Mouse (Mus musculus): ENCODE data around the gene Cdc73. TPM values are rescaled to one million over a fixed set of nuclear protein-coding genes. Genes with fewer than 3 reads are reported as not detected.

The Cdc73 gene
- polyA plus RNA-seq, 1 experiment from 2014 or later: 27.3 TPM

DNA sequence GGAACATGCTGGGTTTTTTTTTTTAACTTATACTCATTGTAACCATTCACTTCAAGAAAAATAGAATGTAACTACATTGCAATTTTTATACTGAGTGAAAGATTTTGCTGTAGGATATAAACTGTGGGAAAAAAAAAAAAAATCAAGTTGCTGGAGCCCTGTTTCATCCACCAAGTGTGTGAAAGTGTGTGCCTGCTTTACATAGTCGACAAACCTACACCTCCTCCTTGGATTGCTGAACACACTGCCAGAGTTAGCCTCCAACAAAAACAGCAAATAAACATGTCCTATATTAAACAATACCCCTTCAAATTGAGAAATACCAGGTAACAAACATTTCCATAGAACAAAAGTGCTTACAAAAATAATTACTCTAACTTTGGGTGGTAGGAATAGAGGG, 70.3 kb downstream of the Cdc73 start:
- no peak overlapping the region for H3K4me2 ChIP-seq (ENCODE audit: low read depth, low read length)
- H3K4me3 ChIP-seq (ENCODE audit: low read depth, low read length): no peak overlapping the region
- H3K9ac ChIP-seq (replicated peaks; ENCODE audit: low read length): no peak overlapping the region
- no peak overlapping the region for H3K27ac ChIP-seq (replicated peaks; ENCODE audit: low read depth, low read length)
- no peaks in the 10 kb centered on the region for H3K9me3 ChIP-seq (replicated peaks; ENCODE audit: control insufficient read depth, low read length)
- no peaks in the 10 kb centered on the region for H3K36me3 ChIP-seq (replicated peaks; ENCODE audit: control insufficient read depth, insufficient read depth, low read depth, low read length)
- no peak for DNase-seq (ENCODE audit: low spot score)
- no peaks in the 10 kb centered on the region for H3K4me1 ChIP-seq (ENCODE audit: control insufficient read depth, insufficient read depth, low read length)
- ATAC-seq (replicated peaks; ENCODE audit: insufficient number of reproducible peaks, low FRiP score, low TSS enrichment, low read depth): no peak
- WGBS: 85% methylated on average over 1 of the region's 1 CpGs
- H3K27me3 ChIP-seq (ENCODE audit: control insufficient read depth, insufficient read depth, low read length): no peaks in the 10 kb centered on the region

DNA sequence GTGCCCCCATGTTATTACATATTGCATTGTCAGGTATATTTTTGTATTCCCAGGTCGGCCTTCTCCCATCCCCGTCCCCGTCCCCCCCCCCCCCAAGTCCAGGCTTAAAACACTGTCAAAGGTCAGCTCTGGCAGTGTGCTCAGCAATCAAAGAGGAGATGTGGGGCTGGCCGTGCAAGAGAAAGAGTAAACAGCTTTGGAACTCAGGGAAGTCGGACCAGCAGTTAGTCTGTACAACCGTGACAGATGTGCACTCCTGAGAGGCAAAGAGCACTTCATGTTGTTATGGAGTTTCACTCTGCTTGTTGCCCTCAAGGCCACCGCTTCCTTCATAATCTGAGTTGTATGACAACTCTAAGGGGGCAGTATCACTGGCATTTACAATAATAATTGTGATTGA, 71.4 kb downstream of the Cdc73 start:
- Histone ChIP-seq H3K27ac (replicated peaks; ENCODE audit: low read depth, low read length) (no peak overlapping the region), H3K27me3 (ENCODE audit: control insufficient read depth, insufficient read depth, low read length) (no peaks in the 10 kb centered on the region), H3K4me2 (ENCODE audit: low read depth, low read length) (no peak overlapping the region), H3K4me3 (ENCODE audit: low read depth, low read length) (no peak overlapping the region), H3K9me3 (replicated peaks; ENCODE audit: control insufficient read depth, low read length) (no peaks in the 10 kb centered on the region), H3K36me3 (replicated peaks; ENCODE audit: control insufficient read depth, insufficient read depth, low read depth, low read length) (peaks cover under 1% of the 10 kb centered on the region), H3K4me1 (ENCODE audit: control insufficient read depth, insufficient read depth, low read length) (no peaks in the 10 kb centered on the region), H3K9ac (replicated peaks; ENCODE audit: low read length) (no peak overlapping the region)
- ATAC-seq (replicated peaks; ENCODE audit: insufficient number of reproducible peaks, low FRiP score, low TSS enrichment, low read depth): no peak
- DNase-seq (ENCODE audit: low spot score): no peak
- 54% methylated on average over 7 of the region's 7 CpGs for WGBS

DNA sequence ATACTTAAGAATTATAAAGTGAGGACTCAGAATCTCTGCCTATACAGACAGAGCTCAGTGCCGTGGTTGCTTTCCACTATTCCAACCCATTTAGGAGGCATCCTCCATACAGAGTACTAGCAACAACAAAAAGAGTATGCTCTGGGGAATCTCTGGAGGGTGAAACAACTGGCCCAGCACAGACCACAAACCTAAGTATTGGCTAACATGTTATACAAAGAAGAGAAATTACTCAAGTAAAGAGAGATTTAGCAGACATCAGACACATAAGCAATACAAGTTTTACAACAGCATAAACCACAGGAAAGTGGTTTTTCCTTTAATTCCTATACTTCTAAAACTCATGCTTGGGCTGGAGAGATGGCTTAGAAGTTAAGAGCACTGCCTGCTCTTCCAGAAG, 80.1 kb downstream of the Cdc73 start:
- DNase-seq (ENCODE audit: low spot score) (no peak), ATAC-seq (replicated peaks; ENCODE audit: insufficient number of reproducible peaks, low FRiP score, low TSS enrichment, low read depth) (no peak)
- Histone ChIP-seq H3K4me3 (ENCODE audit: low read depth, low read length) (no peak overlapping the region), H3K36me3 (replicated peaks; ENCODE audit: control insufficient read depth, insufficient read depth, low read depth, low read length) (peaks cover 4% of the 10 kb centered on the region), H3K27me3 (ENCODE audit: control insufficient read depth, insufficient read depth, low read length) (no peaks in the 10 kb centered on the region), H3K27ac (replicated peaks; ENCODE audit: low read depth, low read length) (no peak overlapping the region), H3K9ac (replicated peaks; ENCODE audit: low read length) (no peak overlapping the region), H3K4me1 (ENCODE audit: control insufficient read depth, insufficient read depth, low read length) (no peaks in the 10 kb centered on the region), H3K4me2 (ENCODE audit: low read depth, low read length) (no peak overlapping the region), H3K9me3 (replicated peaks; ENCODE audit: control insufficient read depth, low read length) (no peaks in the 10 kb centered on the region)
- WGBS: 94% methylated on average over 1 of the region's 1 CpGs

DNA sequence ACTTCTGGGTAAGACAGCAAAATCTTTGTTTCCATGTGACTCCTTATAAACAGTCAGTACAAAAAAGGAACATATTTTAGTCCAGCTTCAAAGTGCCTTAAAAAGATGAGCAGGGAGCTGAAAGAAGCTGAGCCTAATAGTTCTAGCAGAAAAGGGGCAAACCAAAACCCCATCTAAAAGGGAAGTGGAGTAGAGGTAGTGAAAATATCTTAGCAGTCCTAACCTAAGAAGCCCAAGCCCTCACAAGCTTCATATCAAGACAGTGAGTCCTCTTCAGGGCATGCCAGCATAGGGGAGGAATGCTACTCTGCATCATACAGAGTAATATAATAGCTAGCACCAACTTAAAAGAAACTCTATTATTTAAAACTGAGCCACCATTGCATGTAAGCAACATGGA, 80.8 kb downstream of the Cdc73 start:
- H3K27me3 ChIP-seq (ENCODE audit: control insufficient read depth, insufficient read depth, low read length): no peaks in the 10 kb centered on the region
- H3K4me2 ChIP-seq (ENCODE audit: low read depth, low read length): no peak overlapping the region
- no peaks in the 10 kb centered on the region for H3K9me3 ChIP-seq (replicated peaks; ENCODE audit: control insufficient read depth, low read length)
- ATAC-seq (replicated peaks; ENCODE audit: insufficient number of reproducible peaks, low FRiP score, low TSS enrichment, low read depth) (no peak), DNase-seq (ENCODE audit: low spot score) (no peak)
- H3K36me3 ChIP-seq (replicated peaks; ENCODE audit: control insufficient read depth, insufficient read depth, low read depth, low read length): peaks cover 4% of the 10 kb centered on the region
- no peak overlapping the region for H3K9ac ChIP-seq (replicated peaks; ENCODE audit: low read length)
- H3K27ac ChIP-seq (replicated peaks; ENCODE audit: low read depth, low read length): no peak overlapping the region
- H3K4me3 ChIP-seq (ENCODE audit: low read depth, low read length): no peak overlapping the region
- no peaks in the 10 kb centered on the region for H3K4me1 ChIP-seq (ENCODE audit: control insufficient read depth, insufficient read depth, low read length)

DNA sequence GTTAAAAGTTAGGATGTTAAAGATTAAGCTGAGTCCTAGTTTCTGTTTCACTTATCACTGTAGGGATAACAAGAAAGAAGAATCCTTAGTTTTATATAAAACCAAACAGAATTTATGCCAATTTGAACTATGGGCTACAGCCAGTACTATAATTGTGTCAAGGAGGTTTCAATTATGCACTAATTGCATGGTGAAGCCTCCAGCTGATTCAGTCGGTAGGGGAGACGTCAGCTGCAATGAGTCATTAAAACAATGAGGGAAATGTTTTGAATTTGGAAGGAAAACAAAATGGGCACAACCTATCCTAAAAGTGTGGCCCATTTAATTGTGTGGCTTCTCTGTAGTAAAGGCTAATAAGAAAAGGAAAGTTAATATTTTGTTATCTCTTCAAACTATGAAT, 82.9 kb downstream of the Cdc73 start:
- no peaks in the 10 kb centered on the region for H3K9me3 ChIP-seq (replicated peaks; ENCODE audit: control insufficient read depth, low read length)
- no peak overlapping the region for H3K9ac ChIP-seq (replicated peaks; ENCODE audit: low read length)
- H3K27ac ChIP-seq (replicated peaks; ENCODE audit: low read depth, low read length): no peak overlapping the region
- DNase-seq (ENCODE audit: low spot score) (peak; percentile 6), ATAC-seq (replicated peaks; ENCODE audit: insufficient number of reproducible peaks, low FRiP score, low TSS enrichment, low read depth) (no peak)
- no peak overlapping the region for H3K4me2 ChIP-seq (ENCODE audit: low read depth, low read length)
- WGBS: 16% methylated on average over 2 of the region's 2 CpGs
- H3K27me3 ChIP-seq (ENCODE audit: control insufficient read depth, insufficient read depth, low read length): no peaks in the 10 kb centered on the region
- no peaks in the 10 kb centered on the region; the same call in 1 of the 2 replicates for H3K36me3 ChIP-seq (replicated peaks; ENCODE audit: control insufficient read depth, insufficient read depth, low read depth, low read length)
- H3K4me1 ChIP-seq (ENCODE audit: control insufficient read depth, insufficient read depth, low read length): no peaks in the 10 kb centered on the region
- no peak overlapping the region for H3K4me3 ChIP-seq (ENCODE audit: low read depth, low read length)

DNA sequence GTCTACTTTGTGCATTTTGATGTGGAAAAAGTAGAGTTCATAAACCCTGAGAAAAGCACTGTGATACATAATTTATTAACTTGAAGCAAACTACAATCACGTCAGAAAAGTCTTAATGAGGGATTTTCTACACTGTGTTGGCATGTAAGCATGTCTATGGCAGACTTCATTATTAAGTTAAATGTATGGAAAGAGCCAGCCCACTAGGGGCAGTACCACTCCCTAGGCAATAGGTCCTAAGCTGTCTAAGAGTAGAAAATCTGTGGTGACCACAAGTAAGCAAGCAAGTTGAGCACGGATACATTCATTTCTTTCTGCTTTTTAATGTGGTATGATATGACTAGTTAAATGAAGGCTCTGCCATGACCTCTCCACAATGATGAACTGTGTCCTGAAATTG, 89.8 kb downstream of the Cdc73 start:
- no peaks in the 10 kb centered on the region for H3K36me3 ChIP-seq (replicated peaks; ENCODE audit: control insufficient read depth, insufficient read depth, low read depth, low read length)
- no peaks in the 10 kb centered on the region for H3K27me3 ChIP-seq (ENCODE audit: control insufficient read depth, insufficient read depth, low read length)
- DNase-seq (ENCODE audit: low spot score) (no peak), ATAC-seq (replicated peaks; ENCODE audit: insufficient number of reproducible peaks, low FRiP score, low TSS enrichment, low read depth) (no peak)
- no peaks in the 10 kb centered on the region for H3K4me1 ChIP-seq (ENCODE audit: control insufficient read depth, insufficient read depth, low read length)
- 86% methylated on average over 2 of the region's 2 CpGs for WGBS
- no peak overlapping the region for H3K9ac ChIP-seq (replicated peaks; ENCODE audit: low read length)
- H3K27ac ChIP-seq (replicated peaks; ENCODE audit: low read depth, low read length): no peak overlapping the region
- no peak overlapping the region for H3K4me3 ChIP-seq (ENCODE audit: low read depth, low read length)
- no peak overlapping the region for H3K4me2 ChIP-seq (ENCODE audit: low read depth, low read length)
- H3K9me3 ChIP-seq (replicated peaks; ENCODE audit: control insufficient read depth, low read length): no peaks in the 10 kb centered on the region

DNA sequence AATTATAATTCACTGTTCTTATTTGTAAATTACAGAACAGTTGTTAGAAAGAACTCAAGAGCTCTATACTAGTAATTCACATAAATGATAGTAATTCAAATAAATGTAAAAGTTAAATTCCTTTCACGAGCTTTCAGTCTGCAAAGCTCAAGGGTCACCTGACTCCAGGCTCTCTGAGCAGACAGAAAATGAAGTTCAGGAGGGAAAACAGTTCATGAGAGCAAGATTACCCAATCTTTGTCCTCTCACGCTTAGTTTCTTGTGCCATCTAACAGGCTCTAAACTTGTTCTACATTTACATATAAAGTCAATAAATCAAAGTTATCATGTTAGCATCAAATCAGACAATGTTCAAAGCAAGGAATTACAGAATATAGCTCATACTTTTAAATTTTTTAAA, 93.8 kb downstream of the Cdc73 start:
- Histone ChIP-seq H3K9ac (replicated peaks; ENCODE audit: low read length) (no peak overlapping the region), H3K27ac (replicated peaks; ENCODE audit: low read depth, low read length) (no peak overlapping the region), H3K4me3 (ENCODE audit: low read depth, low read length) (no peak overlapping the region), H3K4me1 (ENCODE audit: control insufficient read depth, insufficient read depth, low read length) (no peaks in the 10 kb centered on the region), H3K4me2 (ENCODE audit: low read depth, low read length) (no peak overlapping the region), H3K27me3 (ENCODE audit: control insufficient read depth, insufficient read depth, low read length) (no peaks in the 10 kb centered on the region), H3K9me3 (replicated peaks; ENCODE audit: control insufficient read depth, low read length) (no peaks in the 10 kb centered on the region), H3K36me3 (replicated peaks; ENCODE audit: control insufficient read depth, insufficient read depth, low read depth, low read length) (no peaks in the 10 kb centered on the region)
- ATAC-seq (replicated peaks; ENCODE audit: insufficient number of reproducible peaks, low FRiP score, low TSS enrichment, low read depth): no peak
- no peak for DNase-seq (ENCODE audit: low spot score)
- WGBS: 81% methylated on average over 2 of the region's 2 CpGs

DNA sequence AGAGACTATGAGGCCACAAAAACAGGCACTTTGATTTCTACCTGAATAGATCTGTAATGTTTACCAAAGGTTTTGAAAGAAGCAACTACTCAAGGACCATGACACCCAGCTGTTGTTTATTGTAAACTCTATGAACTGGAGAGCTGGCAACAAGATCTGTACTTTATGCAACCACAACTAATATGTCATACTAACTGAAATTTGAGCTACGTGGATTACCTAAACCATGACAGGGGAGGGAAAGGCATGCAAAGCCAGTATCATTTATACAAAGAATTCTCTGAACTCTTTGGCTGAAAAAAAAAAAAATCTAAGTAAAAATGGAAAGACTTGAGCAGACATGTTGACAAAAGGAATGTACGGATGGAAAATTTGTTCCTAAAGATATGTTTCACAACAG, 105.8 kb downstream of the Cdc73 start:
- no peaks in the 10 kb centered on the region for H3K9me3 ChIP-seq (replicated peaks; ENCODE audit: control insufficient read depth, low read length)
- no peak overlapping the region for H3K27ac ChIP-seq (replicated peaks; ENCODE audit: low read depth, low read length)
- no peak overlapping the region for H3K4me3 ChIP-seq (ENCODE audit: low read depth, low read length)
- no peak overlapping the region for H3K9ac ChIP-seq (replicated peaks; ENCODE audit: low read length)
- H3K4me2 ChIP-seq (ENCODE audit: low read depth, low read length): no peak overlapping the region
- ATAC-seq (replicated peaks; ENCODE audit: insufficient number of reproducible peaks, low FRiP score, low TSS enrichment, low read depth) (no peak), DNase-seq (ENCODE audit: low spot score) (no peak)
- H3K27me3 ChIP-seq (ENCODE audit: control insufficient read depth, insufficient read depth, low read length): no peaks in the 10 kb centered on the region
- no peaks in the 10 kb centered on the region for H3K36me3 ChIP-seq (replicated peaks; ENCODE audit: control insufficient read depth, insufficient read depth, low read depth, low read length)
- WGBS: 77% methylated on average over 2 of the region's 2 CpGs
- no peaks in the 10 kb centered on the region for H3K4me1 ChIP-seq (ENCODE audit: control insufficient read depth, insufficient read depth, low read length)
